Mouse (Mus musculus) limb, embryonic 12.5 days (tissue): Measurements from ENCODE around the gene Vmn1r165. TPM values are rescaled to one million over a fixed set of nuclear protein-coding genes. Genes with fewer than 3 reads are reported as not detected.
"Not testable (repeated sequence)": the region's sequence is repeated elsewhere in the genome, so short reads cannot be mapped to it uniquely, and the experiment has no call there.

Experiments
- ATAC-seq: fragments of 200-750 bp; cut with Nextera tagmentation; 2 replicates; pipeline ENCODE4 v1.8.0; 2017; ENCODE audit warnings: low read depth, moderate TSS enrichment; ENCODE audit not compliant: insufficient number of reproducible peaks, insufficient read depth, low FRiP score, low TSS enrichment
- H3K27ac ChIP-seq: fragments of 300-500 bp; sonication (generic); 2 replicates; pipeline ENCODE4 v1.5.1; 2016; ENCODE audit warnings: mild to moderate bottlenecking, moderate library complexity
- H3K27me3 ChIP-seq: fragments of 300-500 bp; sonication (generic); 2 replicates; pipeline ENCODE4 v1.6.1; 2016; ENCODE audit warnings: mild to moderate bottlenecking, moderate library complexity
- H3K36me3 ChIP-seq: fragments of 300-500 bp; sonication (generic); 2 replicates; pipeline ENCODE4 v1.6.1; 2016; ENCODE audit warnings: mild to moderate bottlenecking, moderate library complexity
- H3K4me1 ChIP-seq: fragments of 300-500 bp; sonication (generic); replicated peaks from 2 replicates; pipeline ENCODE4 v1.6.1; 2016
- H3K4me2 ChIP-seq: fragments of 300-500 bp; sonication (generic); 2 replicates; pipeline ENCODE4 v1.6.1; 2016; ENCODE audit warnings: mild to moderate bottlenecking, moderate library complexity
- H3K4me3 ChIP-seq: fragments of 300-500 bp; sonication (generic); replicated peaks from 2 replicates; pipeline ENCODE4 v1.5.1; 2016; ENCODE audit warnings: mild to moderate bottlenecking
- H3K9ac ChIP-seq: fragments of 300-500 bp; sonication (generic); replicated peaks from 2 replicates; pipeline ENCODE4 v1.6.1; 2016; ENCODE audit warnings: mild to moderate bottlenecking, moderate library complexity
- H3K9me3 ChIP-seq: fragments of 300-500 bp; sonication (generic); 2 replicates; pipeline ENCODE4 v1.6.1; 2016; ENCODE audit warnings: mild to moderate bottlenecking, moderate library complexity
- WGBS: fragments of 180-500 bp; shearing (Covaris S2); methylation state at CpG from one replicate; pipeline ENCODE4 v1.1.7; 2016; 5-methylcytosine and 5-hydroxymethylcytosine counted together
- polyA plus RNA-seq: library from polyadenylated mRNA; unstranded; fragments of >200 nt; fragmentation: Nextera tagmentation; extraction: Ambion mirVana; gene quantifications from 2 replicates; pipeline ENCODE4 v1.2.1, GENCODE M21; 2016

The Vmn1r165 gene
- polyA plus RNA-seq = not detected in 2 replicates

DNA sequence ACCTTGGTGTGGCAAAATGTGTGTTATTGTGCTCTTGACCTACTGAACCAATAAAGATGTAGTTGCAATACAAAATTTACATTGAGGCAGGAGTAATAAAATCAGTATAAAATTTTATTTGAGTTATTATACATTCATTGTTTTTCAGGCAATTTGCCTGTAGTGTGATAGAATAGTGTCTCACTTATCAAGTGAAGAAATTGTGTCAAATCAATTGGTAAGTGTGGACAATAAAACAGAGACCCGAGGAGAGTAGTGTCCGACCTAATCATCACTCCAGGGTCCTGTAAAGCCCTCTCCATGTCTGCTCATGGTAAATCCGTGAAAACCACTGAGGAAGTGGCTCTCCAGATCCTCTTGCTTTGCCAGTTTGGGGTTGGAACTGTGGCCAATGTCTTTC is at the start of gene Vmn1r165:
Gene Vmn1r165, plus strand, starts transcription at position 301 of the 400 bp plus-strand sequence.
- ATAC-seq, H3K27me3 ChIP-seq, H3K36me3 ChIP-seq, H3K27ac ChIP-seq, H3K4me3 ChIP-seq, H3K4me2 ChIP-seq, H3K4me1 ChIP-seq, H3K9me3 ChIP-seq, H3K9ac ChIP-seq: not testable (repeated sequence)
- WGBS = no CpG with 5 or more reads among the region's 3 CpGs

DNA sequence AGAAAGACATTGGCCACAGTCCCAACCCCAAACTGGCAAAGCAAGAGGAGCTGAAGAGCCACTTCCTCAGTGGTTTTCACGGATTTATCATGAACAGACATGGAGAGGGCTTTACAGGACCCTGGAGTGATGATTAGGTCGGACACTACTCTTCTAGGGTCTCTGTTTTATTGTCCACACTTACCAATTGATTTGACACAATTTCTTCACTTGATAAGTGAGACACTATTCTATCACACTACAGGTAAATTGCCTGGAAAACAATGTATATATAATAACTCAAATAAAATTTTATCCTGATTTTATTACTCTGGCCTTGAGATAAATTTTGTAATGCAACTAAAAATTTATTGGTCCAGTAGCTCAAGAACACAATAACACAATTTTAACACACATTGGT is 34.5 kb downstream of the Vmn1r165 start, which contains the start of gene Vmn1r166:
Gene Vmn1r166, minus strand, starts transcription at position 101 of the 400 bp plus-strand sequence.
- not testable (repeated sequence) for H3K36me3 ChIP-seq, H3K9me3 ChIP-seq, H3K27ac ChIP-seq, H3K27me3 ChIP-seq, H3K9ac ChIP-seq, H3K4me1 ChIP-seq, ATAC-seq, H3K4me2 ChIP-seq, H3K4me3 ChIP-seq
- no CpG with 5 or more reads among the region's 2 CpGs for WGBS

Other genes with a start within 250 kb of the Vmn1r165 start
- not detected in 2 replicates for gene Gm4214, start 232.7 kb upstream of the Vmn1r165 start, polyA plus RNA-seq
- not detected in 2 replicates for gene Gm4216, start 197.4 kb upstream of the Vmn1r165 start, polyA plus RNA-seq
- gene Vmn1r163, start 161.8 kb upstream of the Vmn1r165 start, polyA plus RNA-seq = not detected in 2 replicates
- not detected in 2 replicates for gene Gm8720, start 149.9 kb upstream of the Vmn1r165 start, polyA plus RNA-seq
- gene Gm10662, start 72.9 kb upstream of the Vmn1r165 start, polyA plus RNA-seq = not detected in 2 replicates
- gene Vmn1r166, start 34.4 kb downstream of the Vmn1r165 start, polyA plus RNA-seq = not detected in 2 replicates
- gene Gm6902, start 61.6 kb downstream of the Vmn1r165 start, polyA plus RNA-seq = not detected in 2 replicates
- not detected in 2 replicates for gene Nlrp4e, start 83.9 kb downstream of the Vmn1r165 start, polyA plus RNA-seq
- gene Nlrp5, start 168.6 kb downstream of the Vmn1r165 start, polyA plus RNA-seq = not detected in 2 replicates